Mouse (Mus musculus) stomach, postnatal 0 days (tissue): ENCODE measurements at regions not wholly inside any gene's neighbourhood (a gene's known extent, or its start where the extent isn't known, plus 50 kb on each side); places are given as distances from the start of the nearest gene placed in this dataset.

Experiments used
- CTCF ChIP-seq: IDR thresholded peaks from 2 replicates; pipeline ENCODE4 v1.5.1; 2016; ENCODE audit warnings: antibody characterized with exemption, low read depth, mild to moderate bottlenecking, moderate library complexity
- EP300 ChIP-seq: optimal IDR thresholded peaks from 2 replicates; pipeline ENCODE3; 2016; ENCODE audit warnings: antibody characterized with exemption

GRCm38 (mm10) chr8:76230847-76231246, 668.4 kb upstream of the Nr3c2 start:
- TF ChIP-seq CTCF, result no peak
- no peak for TF ChIP-seq EP300
